ENCODE assay signal across 9 mouse cellular contexts in the genomic region with DNA sequence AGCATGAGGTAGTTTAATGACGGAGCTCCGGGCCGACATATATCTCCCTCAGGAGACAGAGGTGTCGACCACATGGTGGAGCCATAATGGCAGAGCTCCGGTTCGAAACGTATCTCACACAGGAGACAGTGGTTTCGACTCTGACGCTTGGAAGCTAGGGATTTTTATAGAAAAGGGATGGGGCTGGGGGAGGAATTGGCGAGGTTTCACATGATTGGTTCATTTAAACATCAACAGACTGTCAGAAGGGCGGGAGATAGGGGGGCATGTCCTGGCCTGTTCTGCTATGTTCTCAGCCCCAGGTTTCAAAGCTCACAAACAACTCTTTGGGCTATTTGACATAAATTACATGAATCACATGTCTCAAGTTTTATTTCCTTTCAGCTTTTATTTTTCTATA. TPM values are rescaled to one million over a fixed set of nuclear protein-coding genes. Genes with fewer than 3 reads are reported as not detected.
DNase-seq lines count a peak whose midpoint lies in the region; ATAC-seq and TF ChIP-seq lines count a peak whose summit lies in the region.
"Not testable (repeated sequence)": the region's sequence is repeated elsewhere in the genome, so short reads cannot be mapped to it uniquely, and the experiment has no call there.
"Had no signal": no experiment of that assay in that cellular context is flagged by ENCODE, and none has a peak within 500 bp of the region (broad histone marks: within the 10 kb centered on the region; RNA-seq: fewer than 3 reads in every experiment).

No protein-coding gene starts in this region.

- peak; percentile 39; the same call in 1 of the 2 replicates for ATAC-seq in forebrain, embryonic 16.5 days
- not testable (repeated sequence) for ATAC-seq in liver, embryonic 14.5 days (ENCODE audit: insufficient read depth); stomach, embryonic 14.5 days (ENCODE audit: insufficient number of reproducible peaks, insufficient read depth, low FRiP score, low read depth)
- ATAC-seq in midbrain, embryonic 15.5 days (replicated peaks), result peak; percentile 54

- H3K9ac ChIP-seq in ES-Bruce4 (ENCODE audit: low read depth, poor library complexity, severe bottlenecking), result peak overlapping the region; percentile 89
- peak overlapping the region; percentile 88 for H3K9ac ChIP-seq in forebrain, embryonic 16.5 days (replicated peaks; ENCODE audit: low read depth, low read length)
- H3K9ac ChIP-seq in liver, embryonic 14.5 days (replicated peaks), result peak overlapping the region; percentile 9
- H3K9ac ChIP-seq in midbrain, embryonic 15.5 days, result peak overlapping the region; percentile 83
- peak overlapping the region; percentile 95; the same call in 1 of the 2 replicates for H3K9ac ChIP-seq in stomach, embryonic 14.5 days (replicated peaks; ENCODE audit: low read depth, low read length)

- 65% methylated on average over 11 of the region's 11 CpGs for WGBS in forebrain, embryonic 16.5 days
- WGBS in hindbrain, embryonic 10.5 days, result 74% methylated on average over 11 of the region's 11 CpGs
- 69% methylated on average over 11 of the region's 11 CpGs for WGBS in liver, embryonic 14.5 days (ENCODE audit: insufficient replicate concordance)
- WGBS in midbrain, embryonic 15.5 days, result 66% methylated on average over 11 of the region's 11 CpGs
- 67% methylated on average over 11 of the region's 11 CpGs for WGBS in stomach, embryonic 14.5 days

- H3K27ac ChIP-seq in ES-Bruce4 (ENCODE audit: insufficient read depth, low read length), result peak overlapping the region; percentile 71
- H3K27ac ChIP-seq in forebrain, embryonic 16.5 days (ENCODE audit: low read length), result peak overlapping the region; percentile 95
- peak overlapping the region; percentile 95 for H3K27ac ChIP-seq in hindbrain, embryonic 10.5 days
- peak overlapping the region; percentile 83 for H3K27ac ChIP-seq in liver, embryonic 14.5 days
- H3K27ac ChIP-seq in midbrain, embryonic 15.5 days, result peak overlapping the region; percentile 92
- peak overlapping the region; percentile 97 for H3K27ac ChIP-seq in stomach, embryonic 14.5 days (ENCODE audit: low read length)

- not testable (repeated sequence) for TF ChIP-seq EP300 in ES-Bruce4 (IDR thresholded peaks at IDR 0.05; ENCODE audit: insufficient read depth, low read depth, low read length); liver, embryonic 14.5 days (IDR thresholded peaks at IDR 0.05; ENCODE audit: low read depth)

- not testable (repeated sequence) for H3K9me3 ChIP-seq in ES-Bruce4 (replicated peaks; ENCODE audit: control insufficient read depth, insufficient read depth, low read length, poor library complexity, severe bottlenecking); forebrain, embryonic 16.5 days (ENCODE audit: control insufficient read depth, low read length); hindbrain, embryonic 10.5 days; liver, embryonic 14.5 days (ENCODE audit: control insufficient read depth, low read length); midbrain, embryonic 15.5 days; stomach, embryonic 14.5 days (ENCODE audit: control insufficient read depth, low read depth, low read length)

- not testable (repeated sequence) for TF ChIP-seq POLR2A in ES-Bruce4 (IDR thresholded peaks at IDR 0.05; ENCODE audit: insufficient read depth, low read length)

- TF ChIP-seq CTCF in ES-Bruce4 (IDR thresholded peaks at IDR 0.05; ENCODE audit: low read depth, low read length); liver, embryonic 14.5 days (IDR thresholded peaks at IDR 0.05; ENCODE audit: low read depth): not testable (repeated sequence)

- peak overlapping the region; percentile 70 for H3K4me3 ChIP-seq in ES-Bruce4 (ENCODE audit: low read depth, low read length)
- peak overlapping the region; percentile 96 for H3K4me3 ChIP-seq in forebrain, embryonic 16.5 days (replicated peaks; ENCODE audit: low read length)
- H3K4me3 ChIP-seq in hindbrain, embryonic 10.5 days, result peak overlapping the region; percentile 100
- peak overlapping the region; percentile 77 to 81 for H3K4me3 ChIP-seq in liver, embryonic 14.5 days (ENCODE audit: insufficient read depth in 1 of 2, low read depth in 2 of 2, low read length in 2 of 2)
- peak overlapping the region; percentile 95 for H3K4me3 ChIP-seq in midbrain, embryonic 15.5 days
- peak overlapping the region; percentile 99 for H3K4me3 ChIP-seq in stomach, embryonic 14.5 days (ENCODE audit: low read depth, low read length)

- H3K27me3 ChIP-seq in ES-Bruce4 (ENCODE audit: control insufficient read depth, insufficient read depth, low read length, poor library complexity, severe bottlenecking); forebrain, embryonic 16.5 days (replicated peaks; ENCODE audit: control insufficient read depth, insufficient read depth, low read length); hindbrain, embryonic 10.5 days (ENCODE audit: insufficient read depth, poor library complexity, severe bottlenecking); liver, embryonic 14.5 days (ENCODE audit: control insufficient read depth, insufficient read depth, low read length); midbrain, embryonic 15.5 days (replicated peaks); stomach, embryonic 14.5 days (ENCODE audit: control insufficient read depth, insufficient read depth, low read length): not testable (repeated sequence)

- H3K36me3 ChIP-seq in ES-Bruce4 (ENCODE audit: control insufficient read depth, insufficient read depth, low read length, poor library complexity, severe bottlenecking); forebrain, embryonic 16.5 days (ENCODE audit: control insufficient read depth, insufficient read depth); hindbrain, embryonic 10.5 days; liver, embryonic 14.5 days (replicated peaks; ENCODE audit: control insufficient read depth, insufficient read depth, low read depth); midbrain, embryonic 15.5 days (replicated peaks); stomach, embryonic 14.5 days (ENCODE audit: control insufficient read depth, insufficient read depth, low read length): not testable (repeated sequence)

- H3K4me1 ChIP-seq in ES-Bruce4 (ENCODE audit: control insufficient read depth, insufficient read depth, low read length), result not testable (repeated sequence)
- H3K4me1 ChIP-seq in forebrain, embryonic 16.5 days (replicated peaks; ENCODE audit: control insufficient read depth, insufficient read depth, low read length), result peaks cover 18% of the 10 kb centered on the region
- H3K4me1 ChIP-seq in hindbrain, embryonic 10.5 days (replicated peaks), result peaks cover 19% of the 10 kb centered on the region
- H3K4me1 ChIP-seq in liver, embryonic 14.5 days (replicated peaks; ENCODE audit: control insufficient read depth in 2 of 2, insufficient read depth in 2 of 2, low read length in 1 of 2), result peaks cover 9 to 10% of the 10 kb centered on the region in 2 experiments
- peaks cover 29% of the 10 kb centered on the region for H3K4me1 ChIP-seq in midbrain, embryonic 15.5 days
- H3K4me1 ChIP-seq in stomach, embryonic 14.5 days (ENCODE audit: control insufficient read depth, insufficient read depth, low read length), result peaks cover 10% of the 10 kb centered on the region

- peak; percentile 32 for DNase-seq in cerebellum, adult 9-11 months
- not testable (repeated sequence) for DNase-seq in hindbrain, embryonic 10.5 days (ENCODE audit: low spot score); liver, embryonic 14.5 days (ENCODE audit: low read depth in 3 of 3, low spot score in 3 of 3)
- DNase-seq in kidney, postnatal 10 days, result peak; percentile 18

- H3K4me2 ChIP-seq in forebrain, embryonic 16.5 days (ENCODE audit: low read length), result peak overlapping the region; percentile 72
- H3K4me2 ChIP-seq in liver, embryonic 14.5 days (ENCODE audit: low read depth), result peak overlapping the region; percentile 96
- H3K4me2 ChIP-seq in midbrain, embryonic 15.5 days, result peak overlapping the region; percentile 98
- H3K4me2 ChIP-seq in stomach, embryonic 14.5 days (replicated peaks; ENCODE audit: low read depth, low read length), result peak overlapping the region; percentile 72

RNA-seq across cellular contexts. Expression of gene Pdcd7, which starts 0.5 kb away (rescaled TPM):
- polyA plus RNA-seq in ES-Bruce4 (2011; ENCODE audit: insufficient read depth, insufficient read length, low read depth, missing spikeins), result 31.1 and 37.7 TPM in 2 replicates
- polyA plus RNA-seq in forebrain, embryonic 16.5 days (2015; fragmentation: Nextera tagmentation; extraction: Ambion mirVana), result 8.6 and 9.6 TPM in 2 replicates
- 8.6 and 11.6 TPM in 2 replicates for polyA plus RNA-seq in hindbrain, embryonic 10.5 days (2016; fragmentation: Nextera tagmentation; extraction: Ambion mirVana)
- 3.2 and 4.8 TPM in 2 replicates for polyA plus RNA-seq in liver, embryonic 14.5 days (2012; rRNA removed)
- 4.9 and 5.7 TPM in 2 replicates for polyA plus RNA-seq in liver, embryonic 14.5 days (2014; fragmentation: Nextera tagmentation; extraction: Ambion mirVana)
- 8.1 and 9.5 TPM in 2 replicates for polyA plus RNA-seq in midbrain, embryonic 15.5 days (2015; fragmentation: Nextera tagmentation; extraction: Ambion mirVana)
- 10.5 and 10.8 TPM in 2 replicates for polyA plus RNA-seq in stomach, embryonic 14.5 days (2014; fragmentation: Nextera tagmentation; extraction: Ambion mirVana)

RNA-seq across cellular contexts. Expression of gene Ubap1l, which starts 15.4 kb away (rescaled TPM):
- 1.5 and 1.8 TPM in 2 replicates for polyA plus RNA-seq in ES-Bruce4 (2011; ENCODE audit: insufficient read depth, insufficient read length, low read depth, missing spikeins)
- 0.31 and 0.98 TPM in 2 replicates for polyA plus RNA-seq in forebrain, embryonic 16.5 days (2015; fragmentation: Nextera tagmentation; extraction: Ambion mirVana)
- 0.10 and 0.41 TPM in 2 replicates for polyA plus RNA-seq in hindbrain, embryonic 10.5 days (2016; fragmentation: Nextera tagmentation; extraction: Ambion mirVana)
- polyA plus RNA-seq in liver, embryonic 14.5 days (2012; rRNA removed), result 0.13 and 0.14 TPM in 2 replicates
- 0.10 TPM in 1 of 2 replicates, not detected in the other for polyA plus RNA-seq in liver, embryonic 14.5 days (2014; fragmentation: Nextera tagmentation; extraction: Ambion mirVana)
- 2.7 and 2.9 TPM in 2 replicates for polyA plus RNA-seq in midbrain, embryonic 15.5 days (2015; fragmentation: Nextera tagmentation; extraction: Ambion mirVana)
- 0.77 and 0.81 TPM in 2 replicates for polyA plus RNA-seq in stomach, embryonic 14.5 days (2014; fragmentation: Nextera tagmentation; extraction: Ambion mirVana)
- polyA plus RNA-seq: CD4-positive, CD25-positive, alpha-beta regulatory T cell, adult 4 months had no signal

RNA-seq across cellular contexts. Expression of gene Kbtbd13, which starts 46.0 kb away (rescaled TPM):
- 0.27 and 0.52 TPM in 2 replicates for polyA plus RNA-seq in ES-Bruce4 (2011; ENCODE audit: insufficient read depth, insufficient read length, low read depth, missing spikeins)
- polyA plus RNA-seq in forebrain, embryonic 16.5 days (2015; fragmentation: Nextera tagmentation; extraction: Ambion mirVana), result 0.81 and 1.2 TPM in 2 replicates
- 0.80 and 0.85 TPM in 2 replicates for polyA plus RNA-seq in hindbrain, embryonic 10.5 days (2016; fragmentation: Nextera tagmentation; extraction: Ambion mirVana)
- 0.04 and 0.05 TPM in 2 replicates for polyA plus RNA-seq in liver, embryonic 14.5 days (2012; rRNA removed)
- polyA plus RNA-seq in liver, embryonic 14.5 days (2014; fragmentation: Nextera tagmentation; extraction: Ambion mirVana), result 0.08 and 0.10 TPM in 2 replicates
- 0.56 and 0.60 TPM in 2 replicates for polyA plus RNA-seq in midbrain, embryonic 15.5 days (2015; fragmentation: Nextera tagmentation; extraction: Ambion mirVana)
- polyA plus RNA-seq in stomach, embryonic 14.5 days (2014; fragmentation: Nextera tagmentation; extraction: Ambion mirVana), result 0.38 and 0.43 TPM in 2 replicates
- polyA plus RNA-seq: CD4-positive, CD25-positive, alpha-beta regulatory T cell, adult 4 months had no signal

RNA-seq across cellular contexts. Expression of gene Clpx, which starts 51.4 kb away (rescaled TPM):
- 29.6 and 31.5 TPM in 2 replicates for polyA plus RNA-seq in ES-Bruce4 (2011; ENCODE audit: insufficient read depth, insufficient read length, low read depth, missing spikeins)
- polyA plus RNA-seq in forebrain, embryonic 16.5 days (2015; fragmentation: Nextera tagmentation; extraction: Ambion mirVana), result 45.0 and 48.0 TPM in 2 replicates
- 35.3 and 42.1 TPM in 2 replicates for polyA plus RNA-seq in hindbrain, embryonic 10.5 days (2016; fragmentation: Nextera tagmentation; extraction: Ambion mirVana)
- polyA plus RNA-seq in liver, embryonic 14.5 days (2012; rRNA removed), result 5.6 and 10.3 TPM in 2 replicates
- polyA plus RNA-seq in liver, embryonic 14.5 days (2014; fragmentation: Nextera tagmentation; extraction: Ambion mirVana), result 29.5 and 32.5 TPM in 2 replicates
- 40.4 and 42.8 TPM in 2 replicates for polyA plus RNA-seq in midbrain, embryonic 15.5 days (2015; fragmentation: Nextera tagmentation; extraction: Ambion mirVana)
- 50.7 and 56.7 TPM in 2 replicates for polyA plus RNA-seq in stomach, embryonic 14.5 days (2014; fragmentation: Nextera tagmentation; extraction: Ambion mirVana)

RNA-seq across cellular contexts. Expression of gene Rasl12, which starts 52.9 kb away (rescaled TPM):
- polyA plus RNA-seq in ES-Bruce4 (2011; ENCODE audit: insufficient read depth, insufficient read length, low read depth, missing spikeins), result 0.33 and 0.40 TPM in 2 replicates
- 6.7 and 6.8 TPM in 2 replicates for polyA plus RNA-seq in forebrain, embryonic 16.5 days (2015; fragmentation: Nextera tagmentation; extraction: Ambion mirVana)
- polyA plus RNA-seq in hindbrain, embryonic 10.5 days (2016; fragmentation: Nextera tagmentation; extraction: Ambion mirVana), result 6.3 and 7.8 TPM in 2 replicates
- 0.11 and 0.12 TPM in 2 replicates for polyA plus RNA-seq in liver, embryonic 14.5 days (2012; rRNA removed)
- polyA plus RNA-seq in liver, embryonic 14.5 days (2014; fragmentation: Nextera tagmentation; extraction: Ambion mirVana), result 0.04 TPM in 1 of 2 replicates, not detected in the other
- polyA plus RNA-seq in midbrain, embryonic 15.5 days (2015; fragmentation: Nextera tagmentation; extraction: Ambion mirVana), result 7.3 and 7.4 TPM in 2 replicates
- 5.2 and 7.0 TPM in 2 replicates for polyA plus RNA-seq in stomach, embryonic 14.5 days (2014; fragmentation: Nextera tagmentation; extraction: Ambion mirVana)
- polyA plus RNA-seq: CD4-positive, CD25-positive, alpha-beta regulatory T cell, adult 4 months had no signal

Comparison
In these comparisons a context has a peak if more than half of its experiments do, and no peak if none do; other contexts are left out.
1. H3K9ac ChIP-seq: peak in every context shown above with its lines; median percentile 95 in stomach, embryonic 14.5 days; 89 in ES-Bruce4; 88 in forebrain, embryonic 16.5 days; 83 in midbrain, embryonic 15.5 days; 9 in liver, embryonic 14.5 days.